Mouse (Mus musculus) megakaryocyte, embryonic 14.5 days (primary cell): Measurements from ENCODE around the gene Akap13. TPM values are rescaled to one million over a fixed set of nuclear protein-coding genes. Genes with fewer than 3 reads are reported as not detected.

Experiments
- H3K27me3 ChIP-seq: replicated peaks from 2 replicates; pipeline ENCODE3; 2012; ENCODE audit warnings: inconsistent platforms
- H3K36me3 ChIP-seq: replicated peaks from 2 replicates; pipeline ENCODE3; 2012; ENCODE audit warnings: low read length, inconsistent platforms, mixed read lengths
- H3K4me1 ChIP-seq: 2 replicates; pipeline ENCODE4 v1.6.1; 2012; ENCODE audit warnings: inconsistent platforms
- H3K4me3 ChIP-seq: replicated peaks from 2 replicates; pipeline ENCODE3; 2012; ENCODE audit warnings: moderate library complexity, mild to moderate bottlenecking, inconsistent platforms
- H3K9me3 ChIP-seq: 2 replicates; pipeline ENCODE4 v1.6.1; 2012; ENCODE audit warnings: inconsistent platforms
- FLI1 ChIP-seq: IDR thresholded peaks from 2 replicates; pipeline ENCODE4 v1.6.1; 2012; ENCODE audit warnings: low read length, inconsistent platforms, mixed read lengths
- GATA1 ChIP-seq: IDR thresholded peaks from 3 replicates; pipeline ENCODE4 v1.6.1; 2012; ENCODE audit warnings: mixed read lengths, low read length, inconsistent platforms, borderline replicate concordance
- polyA plus RNA-seq: library from polyadenylated mRNA; stranded (reverse); fragments of >175 nt; gene quantifications from 2 replicates; pipeline ENCODE4 v1.2.3, GENCODE M21; 2012; ENCODE audit warnings: low replicate concordance; ENCODE audit not compliant: insufficient read depth

Akap13 gene
- polyA plus RNA-seq, 1 experiment, result 9.5 TPM

GRCm38 (mm10) chr7:75509085-75509873 lies 53.9 kb downstream of the Akap13 start:
- no peak overlapping the region for H3K4me3 ChIP-seq
- TF ChIP-seq FLI1, result no peak
- no peak for TF ChIP-seq GATA1

GRCm38 (mm10) chr7:75515472-75515871 lies 60.1 kb downstream of the Akap13 start:
- Histone ChIP-seq H3K4me1 (peaks cover 6% of the 10 kb centered on the region), H3K36me3 (no peaks in the 10 kb centered on the region), H3K9me3 (no peaks in the 10 kb centered on the region), H3K4me3 (no peak overlapping the region), H3K27me3 (no peaks in the 10 kb centered on the region)
- TF ChIP-seq FLI1, result no peak
- TF ChIP-seq GATA1, result no peak

More at GRCm38 (mm10) chr7:75509085-75509873, 53.9 kb downstream of the Akap13 start:
- Histone ChIP-seq H3K9me3 (no peaks in the 10 kb centered on the region), H3K4me1 (no peaks in the 10 kb centered on the region; the same call in 1 of the 2 replicates), H3K27me3 (no peaks in the 10 kb centered on the region), H3K36me3 (no peaks in the 10 kb centered on the region)

- Histone ChIP-seq H3K27me3 (no peaks in the 10 kb centered on the region), H3K4me3 (no peak overlapping the region), H3K4me1 (peaks cover 6% of the 10 kb centered on the region), H3K36me3 (no peaks in the 10 kb centered on the region), H3K9me3 (no peaks in the 10 kb centered on the region)
- TF ChIP-seq FLI1 (no peak), GATA1 (no peak)
Observed at GRCm38 (mm10) chr7:75516716-75517619, 61.6 kb downstream of the Akap13 start.

GRCm38 (mm10) chr7:75520531-75520930 lies 65.2 kb downstream of the Akap13 start:
- H3K27me3 ChIP-seq, result no peaks in the 10 kb centered on the region
- no peaks in the 10 kb centered on the region for H3K36me3 ChIP-seq
- peaks cover 12% of the 10 kb centered on the region for H3K4me1 ChIP-seq
- H3K9me3 ChIP-seq, result no peaks in the 10 kb centered on the region
- TF ChIP-seq FLI1, result no peak
- no peak for TF ChIP-seq GATA1
- no peak overlapping the region for H3K4me3 ChIP-seq

DNA sequence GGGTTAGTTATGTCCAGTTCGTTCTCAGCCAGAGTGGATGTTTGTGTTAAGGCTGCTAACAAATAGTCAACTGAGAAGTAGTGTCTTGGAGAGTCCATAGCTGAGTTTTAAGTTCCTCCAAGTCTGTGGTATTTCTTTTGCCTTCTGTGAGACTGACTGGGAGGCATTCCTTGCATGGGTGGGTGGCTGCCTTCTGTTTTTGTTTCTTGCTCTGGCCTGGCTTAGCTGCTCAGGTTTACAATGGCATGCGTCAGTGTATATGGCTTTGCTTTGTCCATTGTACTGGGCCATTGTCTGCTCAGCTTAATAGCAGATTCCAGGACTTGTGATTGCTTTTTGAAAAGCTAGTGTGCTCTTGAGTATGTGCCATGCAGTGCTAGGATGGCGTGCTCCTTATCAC lies 65.9 kb downstream of the Akap13 start:
- Histone ChIP-seq H3K36me3 (no peaks in the 10 kb centered on the region), H3K9me3 (no peaks in the 10 kb centered on the region), H3K4me3 (no peak overlapping the region), H3K27me3 (no peaks in the 10 kb centered on the region), H3K4me1 (peaks cover 13% of the 10 kb centered on the region)
- no peak for TF ChIP-seq FLI1
- TF ChIP-seq GATA1, result no peak

- Histone ChIP-seq H3K4me1 (peaks cover 13% of the 10 kb centered on the region), H3K36me3 (no peaks in the 10 kb centered on the region), H3K9me3 (no peaks in the 10 kb centered on the region), H3K27me3 (no peaks in the 10 kb centered on the region), H3K4me3 (no peak overlapping the region)
- no peak for TF ChIP-seq GATA1
- no peak for TF ChIP-seq FLI1
Observed at GRCm38 (mm10) chr7:75522226-75522625, 66.9 kb downstream of the Akap13 start.

DNA sequence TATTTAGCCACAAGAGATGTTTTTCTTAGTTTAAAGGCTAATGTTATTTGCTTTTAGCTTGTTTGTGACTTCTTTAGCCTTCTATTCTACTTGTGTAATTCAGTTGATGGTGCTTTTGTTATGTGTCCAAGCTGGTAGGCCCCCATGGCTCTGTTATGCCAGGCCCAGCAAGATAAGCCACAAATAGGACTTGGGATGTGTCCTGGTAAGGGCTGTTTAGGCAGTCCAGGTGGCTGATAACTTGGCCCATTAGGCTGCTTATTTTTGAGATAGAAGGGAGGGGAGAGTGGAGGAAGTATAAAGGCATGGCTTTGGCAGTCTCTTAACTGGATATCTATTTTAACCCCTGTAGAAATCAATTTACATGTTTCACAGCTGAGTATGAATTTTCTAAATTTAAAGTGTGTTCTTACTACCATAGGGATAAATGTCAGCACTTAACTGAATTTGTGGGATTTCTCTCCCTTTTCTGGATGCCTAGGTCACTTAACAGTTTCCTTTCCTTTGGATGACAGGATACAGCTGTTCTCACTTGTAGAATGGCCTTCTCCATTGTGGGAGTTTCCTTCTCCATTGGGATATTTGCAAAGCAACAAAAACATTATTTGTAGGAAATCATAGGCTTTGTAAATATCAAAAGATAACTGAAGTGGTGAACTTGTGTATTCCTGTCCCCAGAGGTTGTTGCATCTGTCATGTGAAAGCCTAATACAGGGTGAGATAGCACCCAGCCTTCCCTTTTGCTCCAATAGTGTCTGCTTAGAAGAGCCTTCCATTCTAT lies 69.6 kb downstream of the Akap13 start:
- Histone ChIP-seq H3K4me3 (no peak overlapping the region), H3K36me3 (no peaks in the 10 kb centered on the region), H3K9me3 (no peaks in the 10 kb centered on the region), H3K4me1 (peaks cover 21% of the 10 kb centered on the region), H3K27me3 (no peaks in the 10 kb centered on the region)
- TF ChIP-seq FLI1, result no peak
- TF ChIP-seq GATA1, result no peak

- TF ChIP-seq FLI1 (no peak), GATA1 (no peak)
- H3K4me1 ChIP-seq, result peaks cover 23% of the 10 kb centered on the region
- no peaks in the 10 kb centered on the region for H3K36me3 ChIP-seq
- H3K9me3 ChIP-seq, result no peaks in the 10 kb centered on the region
- H3K4me3 ChIP-seq, result no peak overlapping the region
- H3K27me3 ChIP-seq, result no peaks in the 10 kb centered on the region
Observed at GRCm38 (mm10) chr7:75525716-75526401, 70.5 kb downstream of the Akap13 start.

DNA sequence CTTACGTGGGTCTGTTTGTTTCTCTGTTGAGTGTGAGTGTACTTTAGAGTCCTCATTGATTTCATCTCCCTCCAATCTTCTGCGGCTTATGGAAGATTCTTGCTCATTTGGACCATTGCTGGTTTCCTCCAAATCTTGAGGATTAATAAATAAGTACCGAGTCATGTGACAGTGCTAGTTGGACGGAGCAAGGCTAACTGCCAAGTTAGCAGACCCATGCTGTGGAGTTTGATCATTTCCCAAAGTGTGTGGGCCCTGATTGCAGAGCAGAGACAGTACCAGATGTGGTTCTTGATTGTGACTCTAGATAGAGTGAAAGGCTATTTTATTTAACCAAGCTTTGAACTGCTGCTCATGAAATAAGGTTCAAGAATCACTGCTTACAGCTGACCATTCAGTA lies 73.4 kb downstream of the Akap13 start:
- H3K4me3 ChIP-seq, result no peak overlapping the region
- no peaks in the 10 kb centered on the region for H3K36me3 ChIP-seq
- H3K9me3 ChIP-seq, result no peaks in the 10 kb centered on the region
- no peaks in the 10 kb centered on the region for H3K27me3 ChIP-seq
- peaks cover 23% of the 10 kb centered on the region for H3K4me1 ChIP-seq
- TF ChIP-seq GATA1, result no peak
- TF ChIP-seq FLI1, result no peak
